Mouse (Mus musculus) liver, adult 2 months (tissue): ENCODE data around the gene Eif1ad. TPM values are rescaled to one million over a fixed set of nuclear protein-coding genes. Genes with fewer than 3 reads are reported as not detected.

Experiments used
- DNase-seq: peaks from one replicate; pipeline ENCODE4 v3.0.0-alpha.2; 2011; ENCODE audit warnings: low read depth, low spot score; ENCODE audit errors: extremely low read depth
- H3K27ac ChIP-seq: fragments of 200-500 bp; replicated peaks from 2 replicates; pipeline ENCODE4 v1.5.1; 2012; ENCODE audit warnings: low read depth, mild to moderate bottlenecking, control low read depth, inconsistent platforms, low read length; ENCODE audit not compliant: insufficient read depth
- H3K27me3 ChIP-seq: fragments of 200-500 bp; 2 replicates; pipeline ENCODE4 v1.6.1; 2012; ENCODE audit warnings: mild to moderate bottlenecking, moderate library complexity, low read length, inconsistent platforms; ENCODE audit not compliant: control insufficient read depth, insufficient read depth
- H3K36me3 ChIP-seq: fragments of 200-500 bp; 2 replicates; pipeline ENCODE4 v1.6.1; 2012; ENCODE audit warnings: low read length, inconsistent platforms; ENCODE audit not compliant: control insufficient read depth, insufficient read depth
- H3K4me1 ChIP-seq: fragments of 200-500 bp; 2 replicates; pipeline ENCODE4 v1.6.1; 2011; ENCODE audit warnings: low read length; ENCODE audit not compliant: control insufficient read depth, insufficient read depth
- H3K4me3 ChIP-seq: fragments of 200-500 bp; 2 replicates; pipeline ENCODE4 v1.5.1; 2011; ENCODE audit warnings: low read depth, mild to moderate bottlenecking, control low read depth, low read length, moderate library complexity; ENCODE audit not compliant: insufficient read depth
- H3K79me2 ChIP-seq: fragments of 200-500 bp; 2 replicates; pipeline ENCODE4 v1.6.1; 2012; ENCODE audit warnings: inconsistent platforms, mild to moderate bottlenecking, low read length, moderate library complexity; ENCODE audit not compliant: control insufficient read depth, insufficient read depth
- H3K9ac ChIP-seq: fragments of 200-500 bp; 2 replicates; pipeline ENCODE4 v1.6.1; 2012; ENCODE audit warnings: low read depth, mild to moderate bottlenecking, control low read depth, inconsistent platforms, low read length
- CTCF ChIP-seq: fragments of 200-500 bp; IDR thresholded peaks from 2 replicates; pipeline ENCODE4 v1.5.1; 2011; ENCODE audit warnings: low read depth, low read length, control low read depth
- POLR2A ChIP-seq: fragments of 200-500 bp; IDR thresholded peaks from 2 replicates; pipeline ENCODE4 v1.6.1; 2011; ENCODE audit warnings: low read length, control low read depth; ENCODE audit not compliant: insufficient read depth; ENCODE audit errors: extremely low read depth
- WGBS: fragments of 180-500 bp; shearing (Covaris S2); methylation state at CpG from one replicate; pipeline ENCODE4 v1.1.7; 2018; 5-methylcytosine and 5-hydroxymethylcytosine counted together
- polyA plus RNA-seq: library from polyadenylated mRNA; depleted of rRNA; stranded (reverse); fragments of >200 nt; gene quantifications from 2 replicates; pipeline ENCODE4 v1.2.3, GENCODE M21; 2012
- total RNA-seq: library from RNA; depleted of rRNA; stranded (reverse); fragments of >200 nt; gene quantifications from 2 replicates; pipeline ENCODE4 v1.2.3, GENCODE M21; 2014

Gene Eif1ad
- total and polyA plus RNA-seq, 2 experiments: 12.7 to 25.9 TPM

DNA sequence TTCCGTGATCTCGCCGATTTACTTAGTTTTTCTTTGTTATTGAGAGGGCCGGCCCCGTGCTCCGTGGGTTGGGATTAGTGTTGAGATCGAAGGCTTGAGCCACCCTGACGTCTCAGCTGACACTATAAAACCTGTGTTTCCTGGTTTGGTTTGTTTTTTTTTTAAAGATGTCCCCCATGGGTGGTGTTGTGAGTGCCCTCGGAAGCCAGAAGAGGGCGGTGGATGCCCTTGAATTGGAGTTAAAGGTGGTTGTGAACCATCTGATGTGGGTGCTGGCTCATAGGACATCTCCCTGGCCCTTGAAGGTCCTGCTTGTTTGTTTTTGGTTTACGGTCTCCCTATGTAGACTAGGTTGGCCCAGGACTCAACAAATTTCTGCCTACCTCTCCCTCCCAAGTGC, 914 bp downstream of the Eif1ad start:
- H3K9ac ChIP-seq: peak overlapping the region; percentile 69
- no peak for TF ChIP-seq POLR2A
- TF ChIP-seq CTCF: 0 out of 2 replicates have a peak, but pooled peaks have one; percentile 5
- peaks cover 5% of the 10 kb centered on the region; the same call in 1 of the 2 replicates for H3K4me1 ChIP-seq
- H3K36me3 ChIP-seq: peaks cover 15% of the 10 kb centered on the region
- H3K27me3 ChIP-seq: no peaks in the 10 kb centered on the region
- 4% methylated on average over 11 of the region's 11 CpGs for WGBS
- no peak overlapping the region for H3K27ac ChIP-seq
- peak overlapping the region; percentile 76 for H3K4me3 ChIP-seq
- peaks cover 6% of the 10 kb centered on the region; the same call in 1 of the 2 replicates for H3K79me2 ChIP-seq
- no peak for DNase-seq

DNA sequence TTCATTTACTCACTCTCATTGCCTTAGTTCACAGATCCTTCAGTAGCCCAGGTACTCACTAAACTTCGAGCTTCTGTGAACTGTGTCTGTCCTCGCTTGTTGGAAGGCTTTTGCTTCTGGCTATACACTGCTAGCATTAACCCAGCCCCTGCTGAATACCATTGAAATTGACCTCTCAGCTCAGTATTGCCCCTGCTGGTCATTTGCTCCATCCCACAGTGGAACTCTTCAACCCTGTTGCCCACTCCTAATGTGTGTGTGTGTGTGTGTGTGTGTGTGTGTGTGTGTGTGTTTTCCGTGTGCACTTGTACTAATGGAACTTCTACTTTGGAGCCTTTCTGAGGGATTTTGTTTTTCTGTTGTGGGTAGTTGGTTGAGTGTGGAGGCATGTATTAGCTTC, 4.4 kb downstream of the Eif1ad start:
- Histone ChIP-seq H3K79me2 (peaks cover 6% of the 10 kb centered on the region; the same call in 1 of the 2 replicates), H3K36me3 (peaks cover 15% of the 10 kb centered on the region), H3K27me3 (no peaks in the 10 kb centered on the region), H3K4me3 (no peak overlapping the region), H3K9ac (no peak overlapping the region), H3K27ac (no peak overlapping the region), H3K4me1 (peaks cover 2% of the 10 kb centered on the region; the same call in 1 of the 2 replicates)
- 89% methylated on average over 3 of the region's 3 CpGs for WGBS
- TF ChIP-seq POLR2A (no peak), CTCF (no peak)
- no peak for DNase-seq

DNA sequence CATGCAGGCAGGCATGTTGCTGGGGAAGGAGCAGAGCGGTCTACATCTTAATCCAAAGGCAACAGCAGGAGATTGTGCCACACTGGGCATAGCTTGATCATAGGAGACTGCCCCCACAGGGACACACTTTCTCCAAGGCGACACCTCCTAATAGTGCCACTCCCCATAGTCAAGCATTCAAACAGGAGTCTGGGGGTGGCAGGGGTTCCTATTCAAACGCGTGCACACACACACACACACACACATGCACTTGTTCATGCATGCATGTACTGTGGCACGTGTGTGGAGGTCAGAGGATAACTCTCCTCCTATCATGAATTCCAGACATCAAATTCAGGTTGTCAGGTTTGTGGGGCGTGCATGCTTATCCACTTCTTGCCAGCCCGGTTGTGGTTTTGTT, 6.2 kb downstream of the Eif1ad start:
- H3K36me3 ChIP-seq: peaks cover 15% of the 10 kb centered on the region
- DNase-seq: no peak

DNA sequence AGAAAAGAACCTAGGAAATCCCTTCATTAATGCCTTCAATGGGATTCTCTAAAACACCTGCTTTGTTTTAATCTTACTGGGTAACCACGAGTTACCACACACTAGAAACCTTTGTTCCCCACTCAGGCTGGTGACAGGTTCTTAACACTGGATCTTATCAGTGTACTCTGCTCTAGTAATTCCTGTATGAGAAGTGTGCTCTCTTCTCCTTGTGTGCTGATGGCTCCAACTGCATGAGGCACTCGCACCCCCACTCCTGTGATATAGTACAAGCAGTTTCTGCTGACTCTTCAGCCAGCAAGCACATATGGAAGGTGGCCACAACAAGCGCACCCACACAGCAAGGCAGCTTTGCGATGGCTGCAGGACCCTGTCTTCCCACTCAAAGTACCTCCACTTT, 7.6 kb downstream of the Eif1ad start:
- Histone ChIP-seq H3K79me2 (no peaks in the 10 kb centered on the region), H3K4me3 (no peak overlapping the region), H3K36me3 (peaks cover 24% of the 10 kb centered on the region), H3K27me3 (no peaks in the 10 kb centered on the region), H3K4me1 (no peaks in the 10 kb centered on the region), H3K27ac (no peak overlapping the region), H3K9ac (no peak overlapping the region)
- TF ChIP-seq CTCF (no peak), POLR2A (no peak)
- no peak for DNase-seq
- 85% methylated on average over 4 of the region's 4 CpGs for WGBS

More for the DNA sequence above, 6.2 kb downstream of the Eif1ad start:
- Histone ChIP-seq H3K79me2 (no peaks in the 10 kb centered on the region), H3K27me3 (no peaks in the 10 kb centered on the region), H3K9ac (no peak overlapping the region), H3K4me3 (no peak overlapping the region), H3K4me1 (no peaks in the 10 kb centered on the region), H3K27ac (no peak overlapping the region)
- TF ChIP-seq POLR2A: no peak
- TF ChIP-seq CTCF: no peak
- 94% methylated on average over 7 of the region's 7 CpGs for WGBS

DNA sequence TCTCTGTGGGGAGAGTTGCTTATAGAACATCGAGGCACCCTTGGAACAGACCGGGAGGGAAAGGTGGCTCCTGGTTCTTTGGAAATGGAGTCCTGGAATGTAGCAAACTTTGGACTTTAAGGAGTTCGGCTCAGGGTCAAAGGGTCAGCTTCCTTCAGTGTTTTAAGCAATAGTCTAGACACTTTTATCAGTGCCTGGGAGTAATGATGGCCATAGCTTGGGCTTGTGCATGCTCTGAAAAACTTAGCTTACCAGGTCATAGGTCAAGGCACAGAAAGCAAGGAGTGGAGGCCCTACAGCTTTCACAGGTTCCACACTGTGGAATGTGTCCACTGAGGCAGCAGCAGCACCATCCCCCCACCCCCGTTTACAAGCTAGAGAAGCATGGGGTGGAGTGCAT, 8.2 kb downstream of the Eif1ad start:
- Histone ChIP-seq H3K4me1 (no peaks in the 10 kb centered on the region), H3K4me3 (no peak overlapping the region), H3K9ac (no peak overlapping the region), H3K27me3 (no peaks in the 10 kb centered on the region), H3K36me3 (peaks cover 23% of the 10 kb centered on the region), H3K27ac (no peak overlapping the region), H3K79me2 (no peaks in the 10 kb centered on the region)
- DNase-seq: no peak
- WGBS: 63% methylated on average over 4 of the region's 4 CpGs
- TF ChIP-seq POLR2A (no peak), CTCF (no peak)

DNA sequence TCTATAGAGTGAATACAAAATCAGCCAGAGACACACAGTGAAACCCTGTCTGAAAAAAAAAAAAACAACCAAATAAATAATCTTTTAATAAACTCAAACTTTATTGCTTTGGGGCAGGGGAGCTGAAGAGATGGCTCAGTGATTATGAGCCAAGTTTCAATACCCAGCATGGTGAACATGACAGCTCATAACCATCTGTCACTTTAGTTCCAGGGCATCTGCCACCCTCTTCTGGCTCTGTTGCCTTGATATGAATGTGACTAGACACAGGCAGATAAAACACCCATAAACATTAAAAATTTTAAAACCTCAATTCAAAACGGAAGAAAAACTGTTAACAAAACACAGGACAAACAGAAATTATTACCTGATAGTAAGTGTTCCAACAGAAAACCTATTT, 10.9 kb downstream of the Eif1ad start:
- no peak overlapping the region for H3K9ac ChIP-seq
- peaks cover 27% of the 10 kb centered on the region for H3K36me3 ChIP-seq
- WGBS: 92% methylated on average over 1 of the region's 1 CpGs
- no peaks in the 10 kb centered on the region for H3K79me2 ChIP-seq
- H3K27ac ChIP-seq: no peak overlapping the region
- TF ChIP-seq CTCF (no peak), POLR2A (no peak)
- DNase-seq: no peak
- no peaks in the 10 kb centered on the region for H3K4me1 ChIP-seq
- H3K4me3 ChIP-seq: no peak overlapping the region
- H3K27me3 ChIP-seq: no peaks in the 10 kb centered on the region
